Mouse (Mus musculus) midbrain, embryonic 15.5 days (tissue): Measurements from ENCODE around the gene Ccdc69. TPM values are rescaled to one million over a fixed set of nuclear protein-coding genes. Genes with fewer than 3 reads are reported as not detected.

Experiments
- ATAC-seq: fragments of 200-750 bp; cut with Nextera tagmentation; replicated peaks from 2 replicates; pipeline ENCODE4 v1.8.0; 2017; ENCODE audit warnings: moderate TSS enrichment
- H3K27ac ChIP-seq: fragments of 300-500 bp; sonication (generic); 2 replicates; pipeline ENCODE4 v1.5.1; 2015; ENCODE audit warnings: mild to moderate bottlenecking, inconsistent platforms
- H3K27me3 ChIP-seq: fragments of 300-500 bp; sonication (generic); replicated peaks from 2 replicates; pipeline ENCODE4 v1.6.1; 2015; ENCODE audit warnings: inconsistent platforms
- H3K36me3 ChIP-seq: fragments of 300-500 bp; sonication (generic); replicated peaks from 2 replicates; pipeline ENCODE4 v1.6.1; 2015; ENCODE audit warnings: inconsistent platforms
- H3K4me1 ChIP-seq: fragments of 300-500 bp; sonication (generic); 2 replicates; pipeline ENCODE4 v1.6.1; 2015; ENCODE audit warnings: inconsistent platforms
- H3K4me2 ChIP-seq: fragments of 300-500 bp; sonication (generic); 2 replicates; pipeline ENCODE4 v1.6.1; 2015; ENCODE audit warnings: inconsistent platforms, mild to moderate bottlenecking, moderate library complexity
- H3K4me3 ChIP-seq: fragments of 300-500 bp; sonication (generic); 2 replicates; pipeline ENCODE4 v1.5.1; 2015; ENCODE audit warnings: mild to moderate bottlenecking, inconsistent platforms
- H3K9ac ChIP-seq: fragments of 300-500 bp; sonication (generic); 2 replicates; pipeline ENCODE4 v1.6.1; 2015; ENCODE audit warnings: mild to moderate bottlenecking, inconsistent platforms
- H3K9me3 ChIP-seq: fragments of 300-500 bp; sonication (generic); 2 replicates; pipeline ENCODE4 v1.6.1; 2016; ENCODE audit warnings: inconsistent platforms
- WGBS: fragments of 180-500 bp; shearing (Covaris S2); methylation state at CpG from one replicate; pipeline ENCODE4 v1.1.7; 2015; ENCODE audit warnings: mixed read lengths; 5-methylcytosine and 5-hydroxymethylcytosine counted together
- polyA plus RNA-seq: library from polyadenylated mRNA; unstranded; fragments of >200 nt; fragmentation: Nextera tagmentation; extraction: Ambion mirVana; gene quantifications from 2 replicates; pipeline ENCODE4 v1.2.1, GENCODE M21; 2015

The Ccdc69 gene
- polyA plus RNA-seq, 1 experiment from 2014 or later, result 0.34 TPM

DNA sequence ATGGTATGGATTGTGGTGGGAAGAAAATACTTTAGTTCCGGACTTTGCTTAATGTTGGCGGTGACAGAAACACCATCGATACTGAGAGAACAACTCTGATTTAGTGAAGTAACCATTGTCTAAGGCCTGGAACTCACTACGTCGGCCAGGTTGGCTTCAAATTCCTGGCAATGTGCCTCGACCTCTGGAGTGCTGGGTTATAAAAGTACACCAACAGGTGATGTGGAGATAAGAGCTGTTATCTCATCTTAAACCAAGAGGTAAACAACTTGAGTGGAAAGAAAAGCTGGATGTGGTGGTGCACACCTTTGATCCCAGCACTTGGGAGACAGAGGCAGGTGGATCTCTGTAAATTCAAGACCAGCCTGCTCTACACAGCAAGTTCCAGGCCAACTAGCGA, 15.2 kb upstream of the Ccdc69 start:
- no peaks in the 10 kb centered on the region for H3K36me3 ChIP-seq
- H3K27me3 ChIP-seq, result no peaks in the 10 kb centered on the region
- H3K27ac ChIP-seq, result no peak overlapping the region
- no peak overlapping the region for H3K4me2 ChIP-seq
- H3K4me3 ChIP-seq, result no peak overlapping the region
- WGBS, result 88% methylated on average over 7 of the region's 7 CpGs
- H3K9me3 ChIP-seq, result no peaks in the 10 kb centered on the region
- H3K9ac ChIP-seq, result no peak overlapping the region
- ATAC-seq, result no peak
- peaks cover 6% of the 10 kb centered on the region; the same call in 1 of the 2 replicates for H3K4me1 ChIP-seq

- Histone ChIP-seq H3K9me3 (no peaks in the 10 kb centered on the region), H3K4me1 (no peaks in the 10 kb centered on the region), H3K4me2 (no peak overlapping the region), H3K9ac (no peak overlapping the region), H3K27ac (no peak overlapping the region), H3K27me3 (no peaks in the 10 kb centered on the region), H3K4me3 (no peak overlapping the region), H3K36me3 (no peaks in the 10 kb centered on the region)
- 80% methylated on average over 2 of the region's 2 CpGs for whole genome bisulfite sequencing
- no peak for ATAC-seq
Measured at GRCm38 (mm10) chr11:55089892-55090291, 12.0 kb upstream of the Ccdc69 start.

GRCm38 (mm10) chr11:55087006-55087405, 9.1 kb upstream of the Ccdc69 start:
- Histone ChIP-seq H3K27ac (no peak overlapping the region), H3K4me2 (no peak overlapping the region), H3K27me3 (no peaks in the 10 kb centered on the region), H3K9ac (no peak overlapping the region), H3K4me1 (no peaks in the 10 kb centered on the region), H3K36me3 (no peaks in the 10 kb centered on the region), H3K9me3 (no peaks in the 10 kb centered on the region), H3K4me3 (no peak overlapping the region)
- WGBS, result 5% methylated on average over 10 of the region's 10 CpGs
- ATAC-seq, result peak; percentile 69; the same call in 1 of the 2 replicates

GRCm38 (mm10) chr11:55085396-55085795, 7.5 kb upstream of the Ccdc69 start:
- Histone ChIP-seq H3K27me3 (no peaks in the 10 kb centered on the region), H3K36me3 (no peaks in the 10 kb centered on the region), H3K9me3 (no peaks in the 10 kb centered on the region), H3K9ac (no peak overlapping the region), H3K4me3 (no peak overlapping the region), H3K4me1 (no peaks in the 10 kb centered on the region), H3K27ac (no peak overlapping the region), H3K4me2 (no peak overlapping the region)
- 56% methylated on average over 5 of the region's 5 CpGs for WGBS
- ATAC-seq, result no peak

DNA sequence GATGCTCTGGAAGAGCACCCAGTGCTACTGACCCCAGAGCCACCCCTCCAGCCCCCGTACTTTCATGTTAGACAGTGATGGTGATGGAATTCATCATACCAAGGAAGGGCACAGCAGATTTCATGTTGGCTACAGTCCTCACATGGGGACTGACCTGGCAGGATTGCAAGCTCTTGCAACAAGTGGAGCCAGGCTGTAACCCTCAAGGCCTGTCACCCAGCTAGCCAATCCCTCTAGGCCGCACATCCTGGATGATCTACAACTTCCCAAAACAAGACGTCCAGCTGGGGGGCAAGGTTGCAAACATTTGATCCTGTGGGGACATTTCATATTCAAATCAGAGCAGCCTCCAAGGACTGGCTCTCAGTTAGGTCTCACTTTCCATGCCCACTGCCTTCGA, 6.7 kb upstream of the Ccdc69 start:
- Histone ChIP-seq H3K27me3 (no peaks in the 10 kb centered on the region), H3K36me3 (no peaks in the 10 kb centered on the region), H3K27ac (no peak overlapping the region), H3K4me2 (no peak overlapping the region), H3K9ac (no peak overlapping the region), H3K9me3 (no peaks in the 10 kb centered on the region), H3K4me1 (no peaks in the 10 kb centered on the region), H3K4me3 (no peak overlapping the region)
- 80% methylated on average over 4 of the region's 4 CpGs for WGBS
- no peak for ATAC-seq

- H3K9ac ChIP-seq, result no peak overlapping the region
- no peak overlapping the region for H3K4me2 ChIP-seq
- WGBS, result 89% methylated on average over 9 of the region's 9 CpGs
- H3K27me3 ChIP-seq, result peaks cover 17% of the 10 kb centered on the region
- peaks cover 16% of the 10 kb centered on the region for H3K4me1 ChIP-seq
- no peak overlapping the region for H3K27ac ChIP-seq
- no peaks in the 10 kb centered on the region for H3K36me3 ChIP-seq
- no peak overlapping the region for H3K4me3 ChIP-seq
- ATAC-seq, result no peak
- no peaks in the 10 kb centered on the region for H3K9me3 ChIP-seq
Measured at GRCm38 (mm10) chr11:55081206-55081605, 3.3 kb upstream of the Ccdc69 start.

- Histone ChIP-seq H3K27me3 (peaks cover 17% of the 10 kb centered on the region), H3K4me3 (no peak overlapping the region), H3K9ac (no peak overlapping the region), H3K4me2 (no peak overlapping the region), H3K27ac (no peak overlapping the region), H3K36me3 (no peaks in the 10 kb centered on the region), H3K9me3 (no peaks in the 10 kb centered on the region), H3K4me1 (peaks cover 16% of the 10 kb centered on the region)
- no peak for ATAC-seq
- WGBS, result 71% methylated on average over 4 of the region's 4 CpGs
Measured at GRCm38 (mm10) chr11:55079180-55079579, 1.2 kb upstream of the Ccdc69 start.

GRCm38 (mm10) chr11:55078502-55078901, 571 bp upstream of the Ccdc69 start:
- H3K27ac ChIP-seq, result no peak overlapping the region
- H3K4me1 ChIP-seq, result peaks cover 16% of the 10 kb centered on the region
- no peak overlapping the region for H3K9ac ChIP-seq
- WGBS, result 56% methylated on average over 3 of the region's 3 CpGs
- peaks cover 17% of the 10 kb centered on the region for H3K27me3 ChIP-seq
- no peaks in the 10 kb centered on the region for H3K9me3 ChIP-seq
- no peak for ATAC-seq
- peak overlapping the region; percentile 94; the same call in 1 of the 2 replicates for H3K4me2 ChIP-seq
- no peaks in the 10 kb centered on the region for H3K36me3 ChIP-seq
- H3K4me3 ChIP-seq, result no peak overlapping the region

- ATAC-seq, result no peak
Measured at GRCm38 (mm10) chr11:55076234-55076633, 1.7 kb downstream of the Ccdc69 start.

GRCm38 (mm10) chr11:55075602-55076001, 2.3 kb downstream of the Ccdc69 start:
- peaks cover 16% of the 10 kb centered on the region for H3K4me1 ChIP-seq
- WGBS, result 64% methylated on average over 2 of the region's 2 CpGs
- no peak overlapping the region for H3K4me3 ChIP-seq
- no peak overlapping the region for H3K9ac ChIP-seq
- no peak overlapping the region for H3K27ac ChIP-seq
- H3K27me3 ChIP-seq, result peaks cover 17% of the 10 kb centered on the region
- no peaks in the 10 kb centered on the region for H3K36me3 ChIP-seq
- H3K9me3 ChIP-seq, result no peaks in the 10 kb centered on the region
- no peak overlapping the region for H3K4me2 ChIP-seq
- no peak for ATAC-seq

More at GRCm38 (mm10) chr11:55076234-55076633, 1.7 kb downstream of the Ccdc69 start:
- no peaks in the 10 kb centered on the region for H3K9me3 ChIP-seq
- H3K27me3 ChIP-seq, result peaks cover 17% of the 10 kb centered on the region
- H3K4me3 ChIP-seq, result no peak overlapping the region
- WGBS, result 95% methylated on average over 5 of the region's 5 CpGs
- H3K27ac ChIP-seq, result no peak overlapping the region
- H3K36me3 ChIP-seq, result no peaks in the 10 kb centered on the region
- H3K4me1 ChIP-seq, result peaks cover 16% of the 10 kb centered on the region
- H3K9ac ChIP-seq, result no peak overlapping the region
- H3K4me2 ChIP-seq, result no peak overlapping the region

- Histone ChIP-seq H3K9me3 (no peaks in the 10 kb centered on the region), H3K27me3 (peaks cover 7% of the 10 kb centered on the region), H3K4me2 (no peak overlapping the region), H3K27ac (no peak overlapping the region), H3K4me1 (peaks cover 11% of the 10 kb centered on the region), H3K36me3 (no peaks in the 10 kb centered on the region), H3K9ac (no peak overlapping the region), H3K4me3 (no peak overlapping the region)
- 83% methylated on average over 10 of the region's 10 CpGs for WGBS
- no peak for ATAC-seq
Measured at GRCm38 (mm10) chr11:55073191-55073590, 4.7 kb downstream of the Ccdc69 start.

- no peaks in the 10 kb centered on the region for H3K9me3 ChIP-seq
- no peaks in the 10 kb centered on the region for H3K36me3 ChIP-seq
- H3K9ac ChIP-seq, result no peak overlapping the region
- WGBS, result 87% methylated on average over 8 of the region's 8 CpGs
- peaks cover 4% of the 10 kb centered on the region for H3K4me1 ChIP-seq
- peaks cover 7% of the 10 kb centered on the region for H3K27me3 ChIP-seq
- H3K4me3 ChIP-seq, result no peak overlapping the region
- no peak overlapping the region for H3K4me2 ChIP-seq
- H3K27ac ChIP-seq, result no peak overlapping the region
- no peak for ATAC-seq
Measured at GRCm38 (mm10) chr11:55072467-55072866, 5.5 kb downstream of the Ccdc69 start.

DNA sequence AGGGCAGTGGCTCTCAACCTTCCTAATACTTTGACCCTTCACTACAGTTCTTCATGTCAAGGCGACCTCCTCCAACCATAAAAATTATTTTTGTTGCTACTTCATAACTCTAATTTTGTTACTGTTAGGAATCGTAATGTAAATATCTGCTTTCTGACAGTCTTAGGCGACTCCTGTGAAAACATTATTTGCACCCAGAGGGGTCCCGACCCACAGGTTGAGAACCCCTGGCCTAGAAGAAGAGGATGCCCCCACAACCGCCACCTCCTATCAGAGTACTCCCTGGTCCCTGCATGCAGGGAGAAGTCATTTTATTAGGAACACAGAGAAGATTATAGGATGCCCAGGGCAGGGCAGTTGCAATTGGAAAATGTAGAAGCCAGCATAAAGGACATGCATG, 6.6 kb downstream of the Ccdc69 start:
- ATAC-seq, result no peak
- H3K9me3 ChIP-seq, result no peaks in the 10 kb centered on the region
- 93% methylated on average over 5 of the region's 5 CpGs for WGBS

More for the DNA sequence above, 6.6 kb downstream of the Ccdc69 start:
- H3K9ac ChIP-seq, result no peak overlapping the region
- H3K36me3 ChIP-seq, result no peaks in the 10 kb centered on the region
- no peaks in the 10 kb centered on the region for H3K4me1 ChIP-seq
- H3K4me3 ChIP-seq, result no peak overlapping the region
- no peak overlapping the region for H3K27ac ChIP-seq
- no peaks in the 10 kb centered on the region for H3K27me3 ChIP-seq
- no peak overlapping the region for H3K4me2 ChIP-seq
